Mouse (Mus musculus): ENCODE measurements around the gene Tbce. TPM values are rescaled to one million over a fixed set of nuclear protein-coding genes. Genes with fewer than 3 reads are reported as not detected.

The Tbce gene
- polyA plus RNA-seq, 1 experiment, result 15.3 TPM

DNA sequence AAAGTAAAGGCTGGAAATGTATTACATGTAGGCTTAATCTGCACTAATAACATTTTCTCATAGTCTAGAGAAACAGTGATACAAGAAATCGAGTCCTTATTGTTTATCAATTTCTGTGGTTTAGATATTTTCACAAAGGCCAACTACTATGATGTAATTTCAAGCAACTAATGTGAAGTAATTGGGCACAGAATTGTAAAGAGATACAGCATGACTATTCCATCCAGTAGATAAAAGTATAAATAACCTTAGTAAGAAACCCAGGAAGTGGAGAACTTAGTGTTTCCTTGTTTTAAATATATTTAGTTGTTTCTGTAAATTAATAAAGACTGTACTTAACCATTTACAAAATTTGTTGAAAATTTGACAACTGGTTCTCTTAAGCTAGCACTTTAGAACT, 69.6 kb downstream of the Tbce start:
- no peaks in the 10 kb centered on the region for H3K27me3 ChIP-seq (replicated peaks; ENCODE audit: control insufficient read depth, insufficient read depth, low read length)
- TF ChIP-seq POLR2A (IDR thresholded peaks at IDR 0.05; ENCODE audit: low read depth, low read length) (no peak), CTCF (conservative IDR thresholded peaks at IDR 0.05; ENCODE audit: insufficient read depth, insufficient read length, low read depth, low read length) (no peak)
- H3K36me3 ChIP-seq (ENCODE audit: control insufficient read depth, insufficient read depth, low read length), result no peaks in the 10 kb centered on the region
- no peak for DNase-seq
- no peak overlapping the region for H3K27ac ChIP-seq (ENCODE audit: insufficient read depth, low read depth, low read length)
- 94% methylated on average over 1 of the region's 1 CpGs for WGBS
- no peak overlapping the region for H3K4me3 ChIP-seq (ENCODE audit: insufficient read depth, low read depth, low read length)
- no peaks in the 10 kb centered on the region for H3K4me1 ChIP-seq (ENCODE audit: control insufficient read depth, insufficient read depth, low read length)

DNA sequence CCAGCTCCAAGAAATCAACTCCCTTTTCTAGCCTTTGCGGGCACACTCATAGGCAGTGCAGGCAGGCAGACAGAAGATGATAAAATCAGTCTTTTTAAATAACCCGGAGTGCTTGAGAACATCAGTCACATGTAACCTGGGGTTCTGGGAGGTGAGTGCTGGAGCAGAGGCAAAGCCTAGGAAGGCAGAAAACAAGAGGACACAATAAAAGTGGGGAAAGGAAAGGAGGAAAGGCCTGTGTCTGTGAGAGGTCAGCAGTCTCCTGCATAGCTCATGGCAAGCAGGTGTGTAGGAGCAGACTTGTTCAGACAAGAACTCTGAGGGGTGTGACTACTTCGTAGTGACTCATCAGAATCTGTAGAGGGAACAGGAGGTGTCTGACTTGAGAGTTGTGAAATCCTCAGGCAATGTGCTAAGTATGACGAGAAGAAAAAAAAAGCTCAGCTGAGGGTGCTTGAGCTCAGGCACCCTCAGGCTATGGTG, 70.8 kb downstream of the Tbce start:
- Histone ChIP-seq H3K27ac (ENCODE audit: insufficient read depth, low read depth, low read length) (no peak overlapping the region), H3K4me3 (ENCODE audit: insufficient read depth, low read depth, low read length) (no peak overlapping the region), H3K4me1 (ENCODE audit: control insufficient read depth, insufficient read depth, low read length) (no peaks in the 10 kb centered on the region), H3K27me3 (replicated peaks; ENCODE audit: control insufficient read depth, insufficient read depth, low read length) (no peaks in the 10 kb centered on the region), H3K36me3 (ENCODE audit: control insufficient read depth, insufficient read depth, low read length) (no peaks in the 10 kb centered on the region)
- WGBS, result 67% methylated on average over 4 of the region's 4 CpGs
- no peak for DNase-seq
- TF ChIP-seq POLR2A (IDR thresholded peaks at IDR 0.05; ENCODE audit: low read depth, low read length) (no peak), CTCF (conservative IDR thresholded peaks at IDR 0.05; ENCODE audit: insufficient read depth, insufficient read length, low read depth, low read length) (no peak)

DNA sequence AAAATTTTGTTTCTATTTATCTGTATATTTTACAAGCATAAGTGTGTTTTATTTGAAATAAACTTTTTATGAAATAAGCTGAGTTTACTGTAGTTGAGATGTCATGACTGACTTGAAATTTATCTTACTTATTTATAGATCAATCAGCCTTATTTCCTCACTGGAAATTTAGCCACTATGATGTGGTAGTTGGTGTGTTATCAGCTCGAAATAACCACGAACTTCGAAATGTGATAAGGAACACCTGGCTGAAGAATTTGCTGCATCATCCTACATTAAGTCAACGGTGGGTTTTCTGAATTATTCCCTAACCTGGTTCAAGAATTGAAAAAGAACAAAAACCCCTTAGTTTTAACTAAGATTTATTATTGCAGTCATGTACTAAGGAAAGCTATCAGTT, 73.3 kb downstream of the Tbce start:
- WGBS, result 62% methylated on average over 4 of the region's 4 CpGs
- no peak for TF ChIP-seq POLR2A (IDR thresholded peaks at IDR 0.05; ENCODE audit: low read depth, low read length)
- TF ChIP-seq CTCF (conservative IDR thresholded peaks at IDR 0.05; ENCODE audit: insufficient read depth, insufficient read length, low read depth, low read length), result no peak
- no peak overlapping the region for H3K4me3 ChIP-seq (ENCODE audit: insufficient read depth, low read depth, low read length)
- H3K4me1 ChIP-seq (ENCODE audit: control insufficient read depth, insufficient read depth, low read length), result no peaks in the 10 kb centered on the region
- DNase-seq, result no peak
- H3K27ac ChIP-seq (ENCODE audit: insufficient read depth, low read depth, low read length), result no peak overlapping the region
- no peaks in the 10 kb centered on the region for H3K27me3 ChIP-seq (replicated peaks; ENCODE audit: control insufficient read depth, insufficient read depth, low read length)
- no peaks in the 10 kb centered on the region for H3K36me3 ChIP-seq (ENCODE audit: control insufficient read depth, insufficient read depth, low read length)

DNA sequence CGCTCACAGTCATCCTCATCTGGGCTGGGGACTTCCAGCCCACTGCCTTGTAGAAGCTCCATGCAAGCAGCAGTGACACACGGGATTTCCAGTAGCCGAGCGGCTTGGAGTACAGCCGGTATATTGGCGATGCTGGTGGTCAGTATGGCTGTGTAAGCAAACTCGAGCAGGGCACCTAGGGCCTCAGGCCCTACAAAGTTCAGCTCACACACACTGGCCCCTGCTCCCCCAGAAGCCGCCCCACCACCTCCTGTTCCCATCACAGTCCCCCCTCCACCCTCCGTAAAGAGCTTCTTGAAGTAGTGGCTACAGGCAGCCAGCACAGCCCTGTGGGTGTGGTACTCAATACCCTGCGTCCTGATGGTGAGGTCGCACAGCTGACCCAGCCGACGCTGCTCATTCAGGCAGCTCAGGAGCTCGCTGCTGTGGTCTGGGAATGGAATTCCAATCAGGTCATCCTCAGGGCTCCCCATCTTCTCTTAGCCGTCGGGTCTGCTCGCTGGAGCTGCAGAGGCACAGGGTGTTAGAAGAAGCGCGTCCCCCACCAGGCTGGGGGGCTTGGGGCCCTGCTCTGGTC, 74.0 kb downstream of the Tbce start:
- Histone ChIP-seq H3K27ac (ENCODE audit: insufficient read depth, low read depth, low read length) (no peak overlapping the region), H3K36me3 (ENCODE audit: control insufficient read depth, insufficient read depth, low read length) (no peaks in the 10 kb centered on the region), H3K4me1 (ENCODE audit: control insufficient read depth, insufficient read depth, low read length) (no peaks in the 10 kb centered on the region), H3K27me3 (replicated peaks; ENCODE audit: control insufficient read depth, insufficient read depth, low read length) (no peaks in the 10 kb centered on the region), H3K4me3 (ENCODE audit: insufficient read depth, low read depth, low read length) (no peak overlapping the region)
- 66% methylated on average over 19 of the region's 19 CpGs for WGBS
- DNase-seq, result no peak
- TF ChIP-seq CTCF (conservative IDR thresholded peaks at IDR 0.05; ENCODE audit: insufficient read depth, insufficient read length, low read depth, low read length), result no peak
- TF ChIP-seq POLR2A (IDR thresholded peaks at IDR 0.05; ENCODE audit: low read depth, low read length), result no peak

DNA sequence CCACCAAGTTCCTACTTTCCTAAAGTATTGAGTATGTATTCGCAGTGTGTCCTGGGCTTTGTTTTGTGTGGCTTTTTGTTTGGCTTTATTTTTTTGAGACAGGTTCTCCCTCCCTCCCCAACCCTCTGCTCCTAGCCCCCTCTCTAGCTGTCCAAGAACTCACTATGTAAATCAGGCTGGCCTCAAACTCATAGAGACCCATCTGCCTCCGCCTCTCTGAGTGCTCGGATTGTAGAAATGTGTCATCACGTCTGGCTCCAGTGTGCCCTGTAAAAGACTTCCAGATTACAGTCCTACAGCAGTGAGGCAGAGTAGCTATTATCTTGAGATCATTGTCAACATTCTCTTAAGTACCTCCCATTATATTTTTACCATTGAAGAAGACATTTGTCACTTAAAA, 78.4 kb downstream of the Tbce start:
- H3K36me3 ChIP-seq (ENCODE audit: control insufficient read depth, insufficient read depth, low read length), result no peaks in the 10 kb centered on the region
- DNase-seq, result no peak
- H3K27ac ChIP-seq (ENCODE audit: insufficient read depth, low read depth, low read length), result no peak overlapping the region
- H3K4me3 ChIP-seq (ENCODE audit: insufficient read depth, low read depth, low read length), result no peak overlapping the region
- H3K4me1 ChIP-seq (ENCODE audit: control insufficient read depth, insufficient read depth, low read length), result peaks cover 3% of the 10 kb centered on the region; the same call in 1 of the 2 replicates
- 84% methylated on average over 4 of the region's 4 CpGs for WGBS
- TF ChIP-seq CTCF (conservative IDR thresholded peaks at IDR 0.05; ENCODE audit: insufficient read depth, insufficient read length, low read depth, low read length) (no peak), POLR2A (IDR thresholded peaks at IDR 0.05; ENCODE audit: low read depth, low read length) (no peak)
- H3K27me3 ChIP-seq (replicated peaks; ENCODE audit: control insufficient read depth, insufficient read depth, low read length), result no peaks in the 10 kb centered on the region

DNA sequence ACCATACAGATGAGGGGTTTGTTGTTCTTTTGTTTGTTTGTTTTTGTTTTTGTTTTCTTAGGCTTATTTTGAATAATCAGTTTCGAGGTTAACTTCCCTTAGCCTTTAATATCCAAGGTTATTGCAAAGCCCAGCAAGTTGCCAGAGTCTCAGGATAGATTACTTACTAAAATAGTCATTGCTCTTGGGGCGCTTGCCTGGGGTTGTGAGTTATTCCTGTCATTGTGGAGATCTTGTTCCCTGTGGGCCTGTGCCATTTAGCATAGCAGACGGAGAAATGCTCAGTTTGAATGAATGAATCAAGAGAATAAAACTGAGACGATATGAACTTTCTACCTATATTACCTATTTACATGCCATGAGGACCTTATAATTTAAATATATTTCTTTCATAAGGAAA, 79.2 kb downstream of the Tbce start:
- no peaks in the 10 kb centered on the region for H3K36me3 ChIP-seq (ENCODE audit: control insufficient read depth, insufficient read depth, low read length)
- no peak for DNase-seq
- H3K4me3 ChIP-seq (ENCODE audit: insufficient read depth, low read depth, low read length), result no peak overlapping the region
- TF ChIP-seq CTCF (conservative IDR thresholded peaks at IDR 0.05; ENCODE audit: insufficient read depth, insufficient read length, low read depth, low read length) (no peak), POLR2A (IDR thresholded peaks at IDR 0.05; ENCODE audit: low read depth, low read length) (no peak)
- H3K27me3 ChIP-seq (replicated peaks; ENCODE audit: control insufficient read depth, insufficient read depth, low read length), result no peaks in the 10 kb centered on the region
- WGBS, result 92% methylated on average over 4 of the region's 4 CpGs
- H3K27ac ChIP-seq (ENCODE audit: insufficient read depth, low read depth, low read length), result no peak overlapping the region
- H3K4me1 ChIP-seq (ENCODE audit: control insufficient read depth, insufficient read depth, low read length), result peaks cover 3% of the 10 kb centered on the region; the same call in 1 of the 2 replicates

DNA sequence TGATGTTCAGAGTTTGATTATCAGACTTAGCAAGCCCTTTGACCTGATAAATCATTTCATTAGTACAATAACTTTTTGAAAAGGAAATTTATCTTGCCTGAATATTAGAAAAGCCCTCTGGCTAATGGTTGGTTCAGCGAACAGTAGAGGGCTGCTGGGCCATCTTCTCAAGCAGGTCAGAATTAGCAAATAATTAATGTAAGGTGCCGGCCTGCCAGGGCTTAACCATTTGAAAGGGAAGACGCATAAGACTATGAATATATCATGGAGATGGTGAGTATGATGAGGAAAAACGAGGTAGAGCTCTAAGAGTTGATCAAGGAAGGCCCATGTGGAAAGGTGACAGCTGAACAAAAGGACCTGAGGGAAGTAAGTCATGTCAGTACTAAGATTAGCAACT, 82.8 kb downstream of the Tbce start:
- 28% methylated on average over 4 of the region's 4 CpGs for WGBS
- H3K36me3 ChIP-seq (ENCODE audit: control insufficient read depth, insufficient read depth, low read length), result no peaks in the 10 kb centered on the region
- H3K4me3 ChIP-seq (ENCODE audit: insufficient read depth, low read depth, low read length), result no peak overlapping the region
- DNase-seq, result peak; percentile 66
- H3K4me1 ChIP-seq (ENCODE audit: control insufficient read depth, insufficient read depth, low read length), result peaks cover 3% of the 10 kb centered on the region; the same call in 1 of the 2 replicates
- no peak overlapping the region for H3K27ac ChIP-seq (ENCODE audit: insufficient read depth, low read depth, low read length)
- no peak for TF ChIP-seq POLR2A (IDR thresholded peaks at IDR 0.05; ENCODE audit: low read depth, low read length)
- TF ChIP-seq CTCF (conservative IDR thresholded peaks at IDR 0.05; ENCODE audit: insufficient read depth, insufficient read length, low read depth, low read length), result no peak
- no peaks in the 10 kb centered on the region for H3K27me3 ChIP-seq (replicated peaks; ENCODE audit: control insufficient read depth, insufficient read depth, low read length)

Data from kidney, adult 2 months (tissue).